Mouse (Mus musculus) spleen, adult 2 months (tissue): Measurements from ENCODE around the gene Crtc1. TPM values are rescaled to one million over a fixed set of nuclear protein-coding genes. Genes with fewer than 3 reads are reported as not detected.

Experiments used
- DNase-seq, 2 experiments: peaks; one replicate each; pipeline versions ENCODE4 v3.0.0 to v3.0.0-alpha.2; 2012 to 2021; ENCODE audit warnings: low spot score in 2 of 2, low read depth in 1 of 2
- H3K27ac ChIP-seq: fragments of 200-500 bp; 2 replicates; pipeline ENCODE4 v1.5.1; 2012; ENCODE audit warnings: low read length, inconsistent platforms; ENCODE audit not compliant: insufficient read depth
- H3K27me3 ChIP-seq: fragments of 200-500 bp; 2 replicates; pipeline ENCODE4 v1.6.1; 2012; ENCODE audit warnings: mild to moderate bottlenecking, moderate library complexity, low read length, inconsistent platforms; ENCODE audit not compliant: control insufficient read depth, insufficient read depth
- H3K36me3 ChIP-seq: fragments of 200-500 bp; 2 replicates; pipeline ENCODE4 v1.6.1; 2012; ENCODE audit warnings: mild to moderate bottlenecking, low read length, inconsistent platforms; ENCODE audit not compliant: control insufficient read depth, insufficient read depth
- H3K4me1 ChIP-seq: fragments of 200-500 bp; 2 replicates; pipeline ENCODE4 v1.6.1; 2011; ENCODE audit warnings: inconsistent platforms; ENCODE audit not compliant: control insufficient read depth, insufficient read depth, insufficient read length
- H3K4me3 ChIP-seq: fragments of 200-500 bp; 2 replicates; pipeline ENCODE4 v1.5.1; 2011; ENCODE audit warnings: mild to moderate bottlenecking, inconsistent platforms; ENCODE audit not compliant: insufficient read depth, insufficient read length; ENCODE audit errors: extremely low read depth
- CTCF ChIP-seq: fragments of 200-500 bp; IDR thresholded peaks from 2 replicates; pipeline ENCODE4 v1.5.1; 2011; ENCODE audit warnings: mild to moderate bottlenecking, inconsistent platforms; ENCODE audit not compliant: insufficient read depth, insufficient read length, insufficient replicate concordance; ENCODE audit errors: extremely low read depth
- POLR2A ChIP-seq: fragments of 200-500 bp; IDR thresholded peaks from 2 replicates; pipeline ENCODE4 v1.6.1; 2011; ENCODE audit warnings: low read depth, low read length, inconsistent platforms
- WGBS: fragments of 180-500 bp; shearing (Covaris S2); methylation state at CpG from one replicate; pipeline ENCODE4 v1.1.7; 2018; 5-methylcytosine and 5-hydroxymethylcytosine counted together
- polyA plus RNA-seq: library from polyadenylated mRNA; depleted of rRNA; stranded (reverse); fragments of >200 nt; gene quantifications from 2 replicates; pipeline ENCODE4 v1.2.3, GENCODE M21; 2012

Gene Crtc1
- polyA plus RNA-seq, 1 experiment = 18.9 TPM

DNA sequence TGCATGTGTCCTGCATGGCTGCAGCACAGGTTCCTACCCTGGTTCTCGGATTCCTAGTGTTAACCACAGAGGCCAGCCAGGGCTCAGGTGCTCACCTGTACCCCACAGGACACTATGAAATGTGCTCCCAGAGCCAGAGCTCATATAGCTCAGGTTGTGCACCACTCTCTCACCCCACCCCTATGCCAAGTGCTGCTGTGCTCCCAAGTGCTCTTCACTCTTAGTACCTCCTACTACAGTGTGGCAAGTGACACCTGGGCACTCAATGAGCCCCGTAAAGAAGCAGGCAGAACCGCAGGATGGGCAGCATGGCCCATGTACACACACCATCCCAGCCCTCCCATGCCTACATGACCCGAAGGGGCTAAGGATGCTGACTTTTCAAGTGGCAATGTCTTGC, 29.4 kb upstream of the Crtc1 start:
- H3K27me3 ChIP-seq = no peaks in the 10 kb centered on the region
- TF ChIP-seq POLR2A = no peak
- no peak for TF ChIP-seq CTCF
- no peak overlapping the region for H3K27ac ChIP-seq
- H3K36me3 ChIP-seq = no peaks in the 10 kb centered on the region
- DNase-seq = no peak
- H3K4me1 ChIP-seq = no peaks in the 10 kb centered on the region; the same call in 1 of the 2 replicates
- WGBS = 92% methylated on average over 4 of the region's 4 CpGs
- no peak overlapping the region for H3K4me3 ChIP-seq

- WGBS = 88% methylated on average over 1 of the region's 1 CpGs
- no peak overlapping the region for H3K4me3 ChIP-seq
- H3K27ac ChIP-seq = no peak overlapping the region
- DNase-seq = no peak
- TF ChIP-seq POLR2A (no peak), CTCF (no peak)
- no peaks in the 10 kb centered on the region for H3K36me3 ChIP-seq
- H3K27me3 ChIP-seq = no peaks in the 10 kb centered on the region
- no peaks in the 10 kb centered on the region; the same call in 1 of the 2 replicates for H3K4me1 ChIP-seq
Observed at GRCm38 (mm10) chr8:70467907-70468306, 28.5 kb upstream of the Crtc1 start.

DNA sequence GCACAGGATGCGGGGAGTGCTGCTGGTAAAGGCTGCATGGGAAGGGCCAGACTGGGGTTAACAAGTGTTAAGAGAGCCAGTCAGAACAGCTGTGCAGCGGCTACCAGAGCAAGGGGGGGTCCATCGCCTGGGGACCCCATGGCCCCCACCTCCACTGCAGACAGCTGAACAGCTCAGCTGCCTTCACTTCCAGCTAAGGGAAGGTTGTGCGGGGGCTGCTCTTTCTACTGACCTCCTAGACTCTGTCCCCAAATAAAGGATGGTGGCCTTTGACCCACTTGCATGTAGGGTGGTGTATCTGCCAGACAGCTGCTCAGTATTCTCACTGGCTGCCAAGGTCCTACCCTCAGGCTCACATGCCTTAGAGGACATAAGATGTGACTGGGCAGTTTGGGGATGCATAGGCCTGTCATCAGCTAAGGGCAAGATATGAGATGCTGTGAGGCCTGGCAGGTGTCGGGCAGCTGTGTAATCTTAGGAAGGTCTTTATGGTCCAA, 27.9 kb upstream of the Crtc1 start:
- no peak overlapping the region for H3K4me3 ChIP-seq
- WGBS = 96% methylated on average over 5 of the region's 5 CpGs
- no peak for DNase-seq
- no peaks in the 10 kb centered on the region for H3K36me3 ChIP-seq
- TF ChIP-seq CTCF (no peak), POLR2A (no peak)
- H3K27ac ChIP-seq = no peak overlapping the region
- H3K4me1 ChIP-seq = no peaks in the 10 kb centered on the region; the same call in 1 of the 2 replicates
- no peaks in the 10 kb centered on the region for H3K27me3 ChIP-seq

DNA sequence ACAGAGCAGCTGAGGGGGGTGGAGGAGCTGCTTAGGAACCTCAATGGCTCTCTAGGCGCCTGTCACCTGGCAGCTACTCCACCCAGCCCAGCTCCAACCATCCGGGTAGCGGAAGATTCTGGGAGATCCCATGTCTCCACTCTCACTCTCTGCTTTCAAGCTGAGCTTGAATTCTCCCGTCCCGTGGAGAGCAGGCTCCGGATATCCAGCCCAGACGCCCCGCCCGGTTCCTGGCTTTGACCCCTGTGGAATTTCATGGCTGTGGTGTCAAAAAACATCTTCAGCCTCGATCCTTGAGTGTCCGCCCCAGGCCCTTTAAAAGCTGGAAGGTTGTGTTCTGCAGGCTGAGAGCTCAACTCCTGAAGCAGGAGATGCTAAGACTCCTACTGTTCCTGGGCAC, 27.4 kb upstream of the Crtc1 start:
- WGBS = 87% methylated on average over 11 of the region's 11 CpGs
- Histone ChIP-seq H3K27me3 (no peaks in the 10 kb centered on the region), H3K4me3 (no peak overlapping the region), H3K27ac (no peak overlapping the region), H3K4me1 (no peaks in the 10 kb centered on the region; the same call in 1 of the 2 replicates), H3K36me3 (no peaks in the 10 kb centered on the region)
- no peak for DNase-seq
- TF ChIP-seq CTCF (no peak), POLR2A (no peak)

GRCm38 (mm10) chr8:70466305-70466704, 26.9 kb upstream of the Crtc1 start:
- H3K4me1 ChIP-seq = no peaks in the 10 kb centered on the region; the same call in 1 of the 2 replicates
- H3K36me3 ChIP-seq = no peaks in the 10 kb centered on the region
- TF ChIP-seq CTCF = no peak
- TF ChIP-seq POLR2A = no peak
- 86% methylated on average over 4 of the region's 4 CpGs for WGBS
- no peak overlapping the region for H3K27ac ChIP-seq
- H3K27me3 ChIP-seq = no peaks in the 10 kb centered on the region
- no peak for DNase-seq
- no peak overlapping the region for H3K4me3 ChIP-seq

DNA sequence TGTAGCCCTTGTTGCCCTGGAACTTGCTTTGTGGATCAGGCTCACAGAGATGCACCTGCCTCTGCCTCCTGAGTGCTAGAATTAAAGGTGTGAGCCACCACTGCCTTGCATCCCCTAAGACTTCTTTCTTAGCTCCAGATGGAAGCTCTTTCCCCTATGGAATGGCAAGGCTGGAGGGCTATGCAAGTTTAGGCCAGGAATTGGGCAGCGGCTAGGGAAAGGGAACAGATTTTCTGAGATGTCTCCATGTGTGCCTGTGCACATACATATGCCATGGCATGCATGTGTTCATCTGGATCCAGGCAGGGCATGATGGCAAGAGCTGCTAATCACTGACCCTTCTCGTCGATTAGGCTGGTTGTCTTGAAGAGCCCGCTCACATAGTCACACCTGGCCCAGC, 26.3 kb upstream of the Crtc1 start:
- H3K4me3 ChIP-seq = no peak overlapping the region
- 92% methylated on average over 4 of the region's 4 CpGs for WGBS
- H3K36me3 ChIP-seq = no peaks in the 10 kb centered on the region
- no peaks in the 10 kb centered on the region for H3K27me3 ChIP-seq
- H3K27ac ChIP-seq = no peak overlapping the region
- DNase-seq = no peak
- TF ChIP-seq CTCF (no peak), POLR2A (no peak)
- H3K4me1 ChIP-seq = no peaks in the 10 kb centered on the region; the same call in 1 of the 2 replicates

DNA sequence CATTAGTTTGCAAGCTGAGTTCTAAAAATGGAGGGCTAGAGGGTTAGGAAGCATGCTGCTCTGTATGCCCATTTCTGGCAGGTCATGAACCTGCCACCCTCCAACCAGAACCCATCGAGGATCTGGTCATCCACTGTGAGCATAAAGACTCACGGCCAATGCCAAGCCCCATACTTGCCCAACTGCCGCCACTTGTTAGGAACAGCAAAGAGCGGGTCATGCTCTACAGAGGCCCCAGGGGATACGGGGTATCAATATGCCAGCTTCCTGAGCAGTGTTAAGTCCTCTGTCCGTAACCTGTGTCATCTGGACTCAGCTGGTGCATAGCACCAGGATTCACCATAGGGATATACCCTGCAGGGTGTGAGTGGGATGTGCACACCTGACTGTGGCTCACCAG, 24.8 kb upstream of the Crtc1 start:
- no peaks in the 10 kb centered on the region for H3K4me1 ChIP-seq
- TF ChIP-seq POLR2A (no peak), CTCF (no peak)
- no peaks in the 10 kb centered on the region for H3K27me3 ChIP-seq
- H3K27ac ChIP-seq = no peak overlapping the region
- H3K4me3 ChIP-seq = no peak overlapping the region
- H3K36me3 ChIP-seq = no peaks in the 10 kb centered on the region
- WGBS = 95% methylated on average over 6 of the region's 6 CpGs
- DNase-seq = no peak
